Mouse (Mus musculus) megakaryocyte, embryonic 14.5 days (primary cell): ENCODE measurements around the gene Cldn22.

ENCODE experiments used
- FLI1 ChIP-seq: IDR thresholded peaks from 2 replicates; pipeline ENCODE4 v1.6.1; 2012; ENCODE audit warnings: low read length, inconsistent platforms, mixed read lengths
- GATA1 ChIP-seq: IDR thresholded peaks from 3 replicates; pipeline ENCODE4 v1.6.1; 2012; ENCODE audit warnings: mixed read lengths, low read length, inconsistent platforms, borderline replicate concordance

DNA sequence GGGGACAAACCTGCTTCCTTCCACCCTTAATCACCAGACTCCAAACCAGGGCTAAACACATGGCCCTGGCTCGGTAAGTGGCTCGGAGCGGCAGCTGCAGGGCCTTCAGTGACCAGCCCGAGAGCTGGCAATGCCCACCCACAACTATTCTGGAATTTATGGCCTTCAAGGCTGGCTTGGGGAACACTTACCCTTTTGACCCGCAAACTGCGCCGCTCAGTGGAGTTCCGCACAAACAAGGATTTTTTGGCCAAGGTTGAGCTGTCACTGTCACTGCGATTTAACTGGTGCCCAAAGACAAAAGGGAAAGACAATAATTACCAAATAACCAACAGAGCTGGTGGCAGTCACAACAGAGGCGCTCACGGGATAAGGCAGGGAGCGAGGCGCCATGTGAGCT, 21.7 kb downstream of the Cldn22 start:
- TF ChIP-seq GATA1 (no peak), FLI1 (no peak)
